Mouse (Mus musculus) ES-E14 (cell line): ENCODE results near the gene Lysmd3. TPM values are rescaled to one million over a fixed set of nuclear protein-coding genes. Genes with fewer than 3 reads are reported as not detected.
"Not testable (repeated sequence)": the region's sequence is repeated elsewhere in the genome, so short reads cannot be mapped to it uniquely, and the experiment has no call there.

Source experiments
- DNase-seq: peaks from one replicate; pipeline ENCODE4 v3.0.0-alpha.2; 2013; ENCODE audit warnings: low read depth, low spot score
- H3K27ac ChIP-seq: 2 replicates; pipeline ENCODE4 v1.5.1; 2012; ENCODE audit warnings: low read depth, mild to moderate bottlenecking, low read length, moderate library complexity, mixed read lengths; ENCODE audit not compliant: poor library complexity, insufficient read depth, severe bottlenecking
- H3K36me3 ChIP-seq: 2 replicates; pipeline ENCODE4 v1.6.1; 2012; ENCODE audit warnings: mild to moderate bottlenecking, low read length, moderate library complexity, mixed read lengths; ENCODE audit not compliant: control insufficient read depth, poor library complexity, insufficient read depth, severe bottlenecking
- H3K4me1 ChIP-seq, 2 experiments: fragments of 150-350 bp in 1 of 2; sonication (generic) in 1 of 2; 2 replicates each; pipeline ENCODE4 v1.6.1; 2012; ENCODE audit warnings: low read length in 2 of 2, mild to moderate bottlenecking in 1 of 2, mixed read lengths in 1 of 2; ENCODE audit not compliant: control insufficient read depth in 2 of 2, insufficient read depth in 2 of 2, poor library complexity in 1 of 2
- H3K4me3 ChIP-seq, 2 experiments: fragments of 150-350 bp in 1 of 2; sonication (generic) in 1 of 2; 2 replicates each; pipeline ENCODE4 v1.5.1; 2012; ENCODE audit warnings: low read length in 2 of 2, low read depth in 1 of 2, mild to moderate bottlenecking in 1 of 2, mixed read lengths in 1 of 2; ENCODE audit not compliant: insufficient read depth in 1 of 2, poor library complexity in 1 of 2, severe bottlenecking in 1 of 2
- H3K9ac ChIP-seq: 2 replicates; pipeline ENCODE4 v1.6.1; 2012; ENCODE audit warnings: low read depth, mild to moderate bottlenecking, low read length, mixed read lengths; ENCODE audit not compliant: poor library complexity, insufficient read depth, severe bottlenecking
- H3K9me3 ChIP-seq: fragments of 150-350 bp; sonication (generic); 2 replicates; pipeline ENCODE4 v1.6.1; 2012; ENCODE audit warnings: low read depth, mild to moderate bottlenecking, low read length; ENCODE audit not compliant: control insufficient read depth, insufficient read depth
- CHD2 ChIP-seq: IDR thresholded peaks from 2 replicates; pipeline ENCODE4 v1.6.1; 2014; ENCODE audit warnings: mild to moderate bottlenecking, low read depth, low read length, inconsistent platforms
- HCFC1 ChIP-seq: IDR thresholded peaks from 2 replicates; pipeline ENCODE4 v1.6.1; 2012; ENCODE audit warnings: low read length, inconsistent platforms, borderline replicate concordance; ENCODE audit not compliant: insufficient read depth
- MAFK ChIP-seq: IDR thresholded peaks from 2 replicates; pipeline ENCODE4 v1.6.1; 2014; ENCODE audit warnings: mild to moderate bottlenecking, low read depth, low read length, inconsistent platforms; ENCODE audit not compliant: insufficient read depth
- ZC3H11A ChIP-seq: IDR thresholded peaks from 2 replicates; pipeline ENCODE4 v1.6.1; 2012; ENCODE audit warnings: low read depth, mild to moderate bottlenecking, inconsistent platforms, low read length, borderline replicate concordance
- ZNF384 ChIP-seq: IDR thresholded peaks from 2 replicates; pipeline ENCODE4 v1.6.1; 2012; ENCODE audit warnings: low read depth, low read length, inconsistent platforms
- in situ Hi-C, 2 experiments: fragments of 600-800 bp; cut with MboI; formaldehyde crosslinking; loops; one replicate each; pipeline ENCODE4 v1.15.1; 2025; ENCODE audit warnings: low sequenced_read_pairs in 2 of 2, inconsistent platforms in 1 of 2; ENCODE audit not compliant: unreplicated experiment in 2 of 2
- total RNA-seq: library from RNA; depleted of rRNA; stranded (reverse); fragments of 300-350 nt; gene quantifications from 2 replicates; pipeline ENCODE4 v1.2.3, GENCODE M21; 2012; rRNA removed

Lysmd3 gene
- 19.7 and 21.2 TPM in 2 replicates for total RNA-seq

DNA sequence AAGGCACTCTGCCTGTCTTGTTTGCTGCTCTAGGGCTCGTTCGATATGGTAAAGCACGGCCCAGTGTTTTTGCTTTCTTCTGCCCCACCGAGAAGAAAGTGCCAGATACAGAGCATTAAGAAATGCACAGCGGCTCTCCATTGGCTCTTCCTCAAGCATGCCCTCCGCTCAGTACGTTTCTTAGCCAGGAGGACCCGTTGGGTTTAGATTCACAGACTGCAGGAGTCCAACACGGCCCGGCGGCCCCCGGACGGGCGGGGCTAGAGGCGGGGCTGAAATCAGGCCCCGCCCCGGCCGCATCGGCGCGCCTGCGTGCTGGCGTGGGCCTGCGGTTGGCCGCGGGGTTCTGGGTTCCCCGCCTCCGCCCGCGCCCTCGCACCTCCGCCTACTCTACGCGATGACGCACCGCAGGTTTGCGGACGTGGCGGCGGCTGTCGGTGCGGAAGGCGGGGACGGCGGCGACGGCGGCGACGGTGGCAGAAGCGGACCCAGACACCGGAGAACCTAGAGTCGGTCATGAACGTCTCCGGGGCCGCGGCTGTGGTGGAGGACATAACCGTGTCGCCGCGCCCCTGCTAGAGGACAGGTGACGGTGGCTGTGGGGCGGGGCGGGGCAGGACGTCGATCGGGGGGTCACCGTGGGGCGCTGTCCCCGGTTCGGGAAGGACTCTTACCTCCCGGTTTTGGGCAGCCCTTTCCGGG lies at the start of gene Lysmd3:
Gene Lysmd3, plus strand, starts transcription at position 313 of the 702 bp plus-strand sequence.
- Histone ChIP-seq H3K27ac (peak within 1 kb of the TSS; percentile 79), H3K4me1 (peaks cover 0 to 5% of the 10 kb centered on the region in 2 experiments; a peak in 1 of 4 replicates), H3K4me3 (peak within 1 kb of the TSS; percentile 67 to 93), H3K36me3 (no peaks in the 10 kb centered on the region; the same call in 1 of the 2 replicates), H3K9me3 (no peaks in the 10 kb centered on the region), H3K9ac (peak within 1 kb of the TSS; percentile 85)
- DNase-seq, result peak; percentile 69
- in situ Hi-C loops, result no loop called here
- TF ChIP-seq ZC3H11A (no peak), CHD2 (no peak), ZNF384 (no peak), MAFK (no peak), HCFC1 (no peak)

DNA sequence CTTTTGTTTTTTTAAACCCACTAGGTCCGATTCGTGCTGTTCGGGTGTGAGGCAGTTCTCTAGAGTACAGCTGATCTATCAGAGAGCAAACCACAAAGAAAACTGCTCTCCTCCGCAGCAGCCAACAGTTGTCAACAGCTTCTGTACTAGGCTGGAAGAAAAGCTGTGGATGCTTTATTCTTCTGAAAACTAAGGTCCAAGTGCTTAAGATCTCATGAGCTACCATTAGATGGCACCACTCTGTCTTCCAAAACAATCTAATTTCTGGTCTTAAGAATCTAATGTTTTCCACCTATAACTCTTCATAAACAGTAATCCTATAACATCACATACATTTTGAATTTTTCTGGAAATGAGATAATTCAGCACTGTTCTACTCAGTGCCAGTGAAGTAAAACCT lies 47.1 kb upstream of the Lysmd3 start:
- no peak overlapping the region for H3K4me3 ChIP-seq
- no peak overlapping the region for H3K27ac ChIP-seq
- no peaks in the 10 kb centered on the region for H3K36me3 ChIP-seq
- TF ChIP-seq HCFC1 (no peak), MAFK (no peak), CHD2 (no peak), ZNF384 (no peak), ZC3H11A (no peak)
- H3K9me3 ChIP-seq, result no peaks in the 10 kb centered on the region
- in situ Hi-C loops, result no loop called here
- H3K9ac ChIP-seq, result no peak overlapping the region
- DNase-seq, result no peak
- H3K4me1 ChIP-seq, result no peaks in the 10 kb centered on the region

DNA sequence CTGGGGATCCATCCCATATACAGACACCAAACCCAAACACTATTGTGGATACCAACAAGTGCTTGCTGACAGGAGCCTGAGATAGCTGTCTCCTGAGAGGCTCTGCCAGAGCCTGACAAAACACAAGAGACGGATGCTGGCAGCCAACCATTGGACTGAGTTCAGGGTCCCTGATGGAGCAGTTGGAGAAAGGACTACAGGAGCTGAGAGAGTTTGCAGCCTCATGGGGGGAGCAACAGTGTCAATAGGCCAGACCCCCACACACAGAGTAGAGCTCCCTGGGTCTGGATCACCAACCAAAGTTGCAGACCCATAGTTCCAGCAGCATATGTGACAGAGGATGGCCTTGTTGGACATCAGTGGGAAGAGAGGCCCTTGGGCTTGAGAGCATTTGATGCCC lies 29.6 kb upstream of the Lysmd3 start:
- in situ Hi-C loops, H3K9me3 ChIP-seq, H3K4me1 ChIP-seq, DNase-seq, H3K36me3 ChIP-seq, H3K27ac ChIP-seq, H3K9ac ChIP-seq, H3K4me3 ChIP-seq: not testable (repeated sequence)

DNA sequence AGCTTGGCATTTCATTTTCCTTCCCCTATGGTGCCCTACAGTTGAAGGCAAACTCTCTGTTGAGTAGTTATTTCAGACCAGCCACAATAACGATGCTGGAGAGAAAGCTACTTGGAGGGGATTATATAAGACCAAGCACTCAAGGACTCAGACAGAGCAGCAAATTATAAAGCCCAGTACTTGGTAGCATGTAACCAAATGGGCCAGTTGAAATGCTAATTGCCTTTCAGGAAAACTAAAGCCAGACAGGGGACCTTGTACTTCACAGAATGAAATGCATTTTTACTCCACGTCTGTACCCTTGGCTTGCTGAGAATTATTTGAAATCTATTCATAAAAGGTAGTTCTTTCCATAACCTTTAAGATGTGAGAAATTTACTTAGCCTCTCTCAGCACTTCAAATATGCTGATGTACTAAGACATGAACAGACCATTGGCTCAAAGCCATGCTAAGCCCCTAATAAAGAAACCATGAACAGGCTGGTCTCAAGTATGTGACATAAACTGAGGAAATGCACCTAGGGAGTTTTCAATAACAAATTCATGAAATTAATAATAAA lies 28.8 kb upstream of the Lysmd3 start:
- Histone ChIP-seq H3K27ac (no peak overlapping the region), H3K4me3 (no peak overlapping the region), H3K36me3 (no peaks in the 10 kb centered on the region), H3K9ac (no peak overlapping the region), H3K4me1 (peaks cover 2 to 3% of the 10 kb centered on the region in 2 experiments; a peak in 1 of 4 replicates), H3K9me3 (no peaks in the 10 kb centered on the region)
- TF ChIP-seq HCFC1 (no peak), CHD2 (no peak), ZNF384 (no peak), ZC3H11A (no peak), MAFK (no peak)
- no peak for DNase-seq
- in situ Hi-C loops, result no loop called here
